Mouse (Mus musculus) thymus, adult 2 months (tissue): ENCODE data around the gene Il2rb.

Source experiments
- CTCF ChIP-seq: fragments of 200-500 bp; IDR thresholded peaks from 2 replicates; pipeline ENCODE4 v1.5.1; 2012; ENCODE audit warnings: mild to moderate bottlenecking, control low read depth, low read length, moderate library complexity, borderline replicate concordance; ENCODE audit not compliant: control insufficient read depth, poor library complexity, insufficient read depth; ENCODE audit errors: extremely low read depth
- POLR2A ChIP-seq: fragments of 200-500 bp; IDR thresholded peaks from 2 replicates; pipeline ENCODE4 v1.6.1; 2012; ENCODE audit warnings: mild to moderate bottlenecking, low read length, control low read depth, moderate library complexity; ENCODE audit not compliant: control insufficient read depth, poor library complexity, insufficient read depth; ENCODE audit errors: extremely low read depth

GRCm38 (mm10) chr15:78467570-78467969, 27.5 kb downstream of the Il2rb start:
- TF ChIP-seq POLR2A (no peak), CTCF (no peak)
